Mouse (Mus musculus) stomach, embryonic 15.5 days (tissue): ENCODE data around the gene Bnc1. TPM values are rescaled to one million over a fixed set of nuclear protein-coding genes. Genes with fewer than 3 reads are reported as not detected.

Source experiments
- ATAC-seq: fragments of 200-750 bp; cut with Nextera tagmentation; 2 replicates; pipeline ENCODE4 v1.8.0; 2017; ENCODE audit warnings: low read depth, moderate number of reproducible peaks, moderate TSS enrichment; ENCODE audit not compliant: insufficient read depth, low FRiP score
- H3K27ac ChIP-seq: fragments of 300-500 bp; sonication (generic); 2 replicates; pipeline ENCODE4 v1.5.1; 2015; ENCODE audit warnings: mild to moderate bottlenecking, inconsistent platforms
- H3K27me3 ChIP-seq: fragments of 300-500 bp; sonication (generic); replicated peaks from 2 replicates; pipeline ENCODE4 v1.6.1; 2015; ENCODE audit warnings: inconsistent platforms
- H3K36me3 ChIP-seq: fragments of 300-500 bp; sonication (generic); 2 replicates; pipeline ENCODE4 v1.6.1; 2015; ENCODE audit warnings: inconsistent platforms
- H3K4me1 ChIP-seq: fragments of 300-500 bp; sonication (generic); 2 replicates; pipeline ENCODE4 v1.6.1; 2015; ENCODE audit warnings: inconsistent platforms
- H3K4me2 ChIP-seq: fragments of 300-500 bp; sonication (generic); 2 replicates; pipeline ENCODE4 v1.6.1; 2015; ENCODE audit warnings: mild to moderate bottlenecking, inconsistent platforms
- H3K4me3 ChIP-seq: fragments of 300-500 bp; sonication (generic); replicated peaks from 2 replicates; pipeline ENCODE4 v1.5.1; 2015; ENCODE audit warnings: inconsistent platforms
- H3K9ac ChIP-seq: fragments of 300-500 bp; sonication (generic); 2 replicates; pipeline ENCODE4 v1.6.1; 2015; ENCODE audit warnings: inconsistent platforms
- H3K9me3 ChIP-seq: fragments of 300-500 bp; sonication (generic); 2 replicates; pipeline ENCODE4 v1.6.1; 2016; ENCODE audit warnings: inconsistent platforms
- WGBS: fragments of 180-500 bp; shearing (Covaris S2); methylation state at CpG from one replicate; pipeline ENCODE4 v1.1.7; 2015; 5-methylcytosine and 5-hydroxymethylcytosine counted together
- polyA plus RNA-seq: library from polyadenylated mRNA; unstranded; fragments of >200 nt; fragmentation: Nextera tagmentation; extraction: Ambion mirVana; gene quantifications from 2 replicates; pipeline ENCODE4 v1.2.1, GENCODE M21; 2015

Gene Bnc1
- polyA plus RNA-seq, 1 experiment from 2014 or later = 4.0 TPM

DNA sequence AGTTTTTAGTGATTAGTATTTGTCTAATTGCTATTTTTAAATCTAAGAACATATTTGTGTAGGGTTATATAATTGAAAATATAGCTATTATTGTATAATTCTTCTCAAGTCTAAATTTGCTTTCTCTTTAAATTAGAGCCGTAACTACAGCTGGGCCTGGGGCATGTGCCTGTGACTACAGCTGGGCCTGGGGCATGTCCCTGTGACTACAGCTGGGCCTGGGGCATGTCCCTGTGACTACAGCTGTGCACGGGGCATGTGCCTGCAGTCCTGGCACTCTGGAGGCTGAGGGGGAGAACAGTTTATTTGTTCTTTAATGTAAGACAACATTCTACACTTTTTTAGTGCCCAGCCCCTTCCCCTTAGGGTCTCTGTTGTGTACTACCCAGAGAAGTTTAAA is 12.1 kb upstream of the Bnc1 start:
- no peak for ATAC-seq
- Histone ChIP-seq H3K4me2 (no peak overlapping the region), H3K9ac (no peak overlapping the region), H3K9me3 (no peaks in the 10 kb centered on the region), H3K36me3 (no peaks in the 10 kb centered on the region), H3K27ac (no peak overlapping the region), H3K4me1 (no peaks in the 10 kb centered on the region), H3K27me3 (no peaks in the 10 kb centered on the region), H3K4me3 (no peak overlapping the region)
- WGBS = 57% methylated on average over 2 of the region's 2 CpGs

GRCm38 (mm10) chr7:81999816-82000215 is 7.7 kb upstream of the Bnc1 start:
- ATAC-seq = no peak
- H3K9ac ChIP-seq = no peak overlapping the region
- no peak overlapping the region for H3K4me2 ChIP-seq
- no peaks in the 10 kb centered on the region for H3K36me3 ChIP-seq
- no peaks in the 10 kb centered on the region for H3K4me1 ChIP-seq
- H3K27me3 ChIP-seq = no peaks in the 10 kb centered on the region; the same call in 1 of the 2 replicates
- H3K27ac ChIP-seq = no peak overlapping the region
- no peaks in the 10 kb centered on the region for H3K9me3 ChIP-seq
- WGBS = 51% methylated on average over 2 of the region's 2 CpGs
- no peak overlapping the region for H3K4me3 ChIP-seq

DNA sequence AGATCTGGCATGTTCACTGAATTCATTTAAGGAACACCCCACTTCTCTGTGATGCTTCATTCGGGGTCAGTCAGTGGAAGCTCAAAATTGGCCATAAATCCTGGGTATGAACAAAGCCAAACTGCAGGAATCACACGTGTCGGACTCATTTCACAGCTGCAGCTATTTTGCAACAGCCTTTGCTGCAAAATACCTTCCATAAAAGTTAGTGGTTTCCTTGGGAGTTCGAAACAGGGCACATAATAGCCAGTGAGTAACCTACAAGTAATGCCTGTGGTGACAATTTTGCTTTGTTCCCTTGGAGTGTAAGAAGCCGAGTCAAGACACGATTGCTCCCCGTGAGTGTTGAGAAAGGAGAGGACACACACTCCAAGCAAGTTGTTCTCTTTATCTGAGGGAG is 7.3 kb upstream of the Bnc1 start:
- ATAC-seq = no peak
- H3K9ac ChIP-seq = no peak overlapping the region
- H3K9me3 ChIP-seq = no peaks in the 10 kb centered on the region
- WGBS = 59% methylated on average over 7 of the region's 7 CpGs
- H3K36me3 ChIP-seq = no peaks in the 10 kb centered on the region
- no peaks in the 10 kb centered on the region for H3K4me1 ChIP-seq
- H3K4me3 ChIP-seq = no peak overlapping the region
- no peak overlapping the region for H3K4me2 ChIP-seq
- no peak overlapping the region for H3K27ac ChIP-seq
- no peaks in the 10 kb centered on the region; the same call in 1 of the 2 replicates for H3K27me3 ChIP-seq

DNA sequence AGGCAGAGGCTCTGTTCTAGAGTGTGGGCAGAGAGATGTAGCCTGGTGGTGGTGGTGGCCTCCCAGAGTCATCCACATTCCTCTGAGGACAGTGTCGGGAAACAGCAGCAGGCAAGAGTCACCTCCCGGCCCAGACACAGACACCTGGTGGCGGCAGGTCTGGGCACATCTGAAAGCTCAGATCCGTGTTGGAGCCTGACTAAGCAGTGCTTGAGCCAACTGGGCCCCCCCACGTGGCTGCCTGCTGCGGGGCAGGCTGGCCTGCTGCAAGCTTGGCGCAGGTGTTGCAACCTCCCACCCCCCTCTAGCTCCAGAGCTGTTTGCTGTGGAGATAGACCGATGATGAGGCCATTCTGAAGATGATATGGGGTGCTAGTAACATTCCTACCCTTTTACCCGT is 3.9 kb upstream of the Bnc1 start:
- Histone ChIP-seq H3K4me2 (no peak overlapping the region), H3K27ac (no peak overlapping the region), H3K36me3 (no peaks in the 10 kb centered on the region), H3K27me3 (peaks cover 28% of the 10 kb centered on the region), H3K4me1 (peaks cover 16% of the 10 kb centered on the region), H3K4me3 (no peak overlapping the region), H3K9me3 (no peaks in the 10 kb centered on the region), H3K9ac (no peak overlapping the region)
- 0 out of 2 replicates have a peak, but pooled peaks have one; percentile 14 for ATAC-seq
- WGBS = 26% methylated on average over 9 of the region's 9 CpGs

DNA sequence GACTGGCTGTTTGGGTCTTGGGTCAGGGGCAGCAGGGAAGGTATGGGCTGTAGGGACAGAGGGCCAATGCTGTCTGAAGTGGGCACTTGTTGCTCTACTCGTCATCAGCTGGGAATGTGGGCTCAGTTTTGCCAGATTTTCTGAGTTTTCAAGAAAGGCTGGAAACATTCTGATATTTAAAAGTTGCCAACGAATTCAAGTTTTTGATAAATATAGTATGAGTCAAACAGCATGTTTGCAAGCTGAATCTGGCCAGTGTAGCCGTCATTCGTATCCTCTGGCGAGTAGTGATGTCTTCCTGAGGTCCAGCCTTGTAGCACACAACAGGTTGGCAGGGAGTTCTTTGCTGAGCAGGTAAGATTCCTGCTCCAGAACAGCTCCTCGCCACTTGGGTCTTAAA is 3.0 kb upstream of the Bnc1 start:
- WGBS = 79% methylated on average over 6 of the region's 6 CpGs
- H3K9ac ChIP-seq = no peak overlapping the region
- H3K4me2 ChIP-seq = no peak overlapping the region
- no peak overlapping the region for H3K4me3 ChIP-seq
- H3K9me3 ChIP-seq = no peaks in the 10 kb centered on the region
- H3K4me1 ChIP-seq = peaks cover 16% of the 10 kb centered on the region
- H3K27me3 ChIP-seq = peaks cover 29% of the 10 kb centered on the region
- no peak overlapping the region for H3K27ac ChIP-seq
- no peak for ATAC-seq
- no peaks in the 10 kb centered on the region for H3K36me3 ChIP-seq

- no peak overlapping the region for H3K9ac ChIP-seq
- no peaks in the 10 kb centered on the region for H3K9me3 ChIP-seq
- peaks cover 16% of the 10 kb centered on the region for H3K4me1 ChIP-seq
- ATAC-seq = no peak
- peaks cover 35% of the 10 kb centered on the region for H3K27me3 ChIP-seq
- H3K27ac ChIP-seq = 0 out of 2 replicates have a peak overlapping the region, but pooled peaks have one; percentile 57
- no peaks in the 10 kb centered on the region for H3K36me3 ChIP-seq
- H3K4me2 ChIP-seq = peak overlapping the region; percentile 96; the same call in 1 of the 2 replicates
- H3K4me3 ChIP-seq = peak overlapping the region; percentile 54; the same call in 1 of the 2 replicates
- 52% methylated on average over 7 of the region's 7 CpGs for WGBS
Observed at GRCm38 (mm10) chr7:81993140-81993539, 1.0 kb upstream of the Bnc1 start.

DNA sequence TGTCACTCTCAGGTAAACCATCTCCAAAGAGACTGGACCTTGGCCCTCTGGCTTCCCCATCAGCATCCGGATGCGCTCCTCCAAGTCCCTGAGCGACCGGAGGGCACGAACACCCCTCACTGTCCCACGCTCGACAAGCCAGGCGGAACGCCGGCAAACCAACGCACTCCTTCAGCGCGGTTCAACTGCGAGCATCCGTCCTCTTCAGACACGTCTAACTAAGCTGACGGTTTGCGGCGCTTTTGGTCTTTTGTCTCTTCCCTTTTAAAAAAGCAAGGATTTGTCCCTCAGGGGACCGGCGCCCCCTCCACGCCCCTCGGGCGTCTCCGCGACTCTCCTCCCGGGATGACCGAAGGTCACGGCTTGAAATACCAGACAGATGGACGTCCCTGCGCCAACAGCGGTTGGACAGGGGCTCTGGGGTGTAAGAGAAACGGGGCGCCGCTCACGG is 456 bp downstream of the Bnc1 start:
- peak overlapping the region; percentile 54 for H3K4me3 ChIP-seq
- H3K4me1 ChIP-seq = peaks cover 16% of the 10 kb centered on the region
- H3K27ac ChIP-seq = no peak overlapping the region
- no peak overlapping the region for H3K9ac ChIP-seq
- H3K9me3 ChIP-seq = no peaks in the 10 kb centered on the region
- no peak for ATAC-seq
- H3K27me3 ChIP-seq = peaks cover 35% of the 10 kb centered on the region
- no peaks in the 10 kb centered on the region for H3K36me3 ChIP-seq
- WGBS = under 1% methylated on average over 35 of the region's 36 CpGs
- H3K4me2 ChIP-seq = peak overlapping the region; percentile 96

DNA sequence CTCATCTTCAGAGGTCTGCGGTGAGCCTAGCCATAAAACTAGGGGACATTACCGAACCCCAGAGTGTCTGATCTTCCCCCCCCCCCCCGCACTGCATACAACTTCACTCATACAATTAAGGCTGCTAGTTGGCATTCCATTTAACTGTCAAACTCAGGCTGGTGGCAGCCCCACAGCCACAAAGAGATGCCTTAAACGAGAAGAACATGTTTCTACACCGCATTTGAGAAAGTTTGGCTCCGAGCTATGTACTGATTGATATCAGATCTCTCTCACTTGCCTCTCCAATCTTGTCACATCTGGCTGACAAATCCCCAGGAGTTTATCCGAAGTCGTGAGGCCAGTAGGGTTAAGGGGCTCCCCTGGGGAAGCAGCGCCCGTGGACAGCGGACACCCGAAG is 976 bp downstream of the Bnc1 start:
- Histone ChIP-seq H3K4me2 (peak overlapping the region; percentile 96), H3K4me1 (peaks cover 16% of the 10 kb centered on the region), H3K27ac (no peak overlapping the region), H3K27me3 (peaks cover 35% of the 10 kb centered on the region), H3K9ac (no peak overlapping the region), H3K4me3 (peak overlapping the region; percentile 54), H3K9me3 (no peaks in the 10 kb centered on the region), H3K36me3 (no peaks in the 10 kb centered on the region)
- WGBS = 11% methylated on average over 12 of the region's 12 CpGs
- no peak for ATAC-seq

DNA sequence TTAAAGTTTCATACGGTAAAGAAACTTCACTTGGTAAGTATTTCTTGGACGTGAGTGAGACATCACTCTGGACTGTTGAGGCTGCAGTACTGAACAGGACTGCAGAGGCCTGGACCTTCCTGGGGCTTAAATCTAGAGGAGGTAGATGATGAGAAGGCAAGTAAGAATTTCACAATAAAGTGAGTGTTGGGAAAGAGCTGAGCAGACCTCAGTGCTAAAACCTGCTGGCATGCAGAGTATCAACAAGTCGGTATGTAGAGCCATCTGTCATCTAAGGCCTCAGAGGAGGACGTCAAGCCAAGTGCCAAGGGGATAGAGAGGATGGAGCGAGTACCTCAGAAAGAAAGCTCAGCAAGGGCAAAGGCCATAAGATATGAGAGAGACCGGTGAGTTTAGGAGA is 8.4 kb downstream of the Bnc1 start:
- 58% methylated on average over 6 of the region's 6 CpGs for WGBS
- Histone ChIP-seq H3K4me1 (no peaks in the 10 kb centered on the region), H3K9ac (no peak overlapping the region), H3K27me3 (peaks cover under 1% of the 10 kb centered on the region; the same call in 1 of the 2 replicates), H3K36me3 (no peaks in the 10 kb centered on the region), H3K27ac (no peak overlapping the region), H3K4me2 (no peak overlapping the region), H3K4me3 (no peak overlapping the region), H3K9me3 (no peaks in the 10 kb centered on the region)
- ATAC-seq = no peak

- Histone ChIP-seq H3K9me3 (no peaks in the 10 kb centered on the region), H3K36me3 (no peaks in the 10 kb centered on the region), H3K27ac (no peak overlapping the region), H3K4me1 (no peaks in the 10 kb centered on the region), H3K27me3 (no peaks in the 10 kb centered on the region), H3K9ac (no peak overlapping the region), H3K4me3 (no peak overlapping the region), H3K4me2 (no peak overlapping the region)
- ATAC-seq = no peak
- WGBS = 59% methylated on average over 8 of the region's 8 CpGs
Observed at GRCm38 (mm10) chr7:81978304-81978703, 13.8 kb downstream of the Bnc1 start.

- no peak overlapping the region for H3K27ac ChIP-seq
- no peak overlapping the region for H3K9ac ChIP-seq
- H3K27me3 ChIP-seq = no peaks in the 10 kb centered on the region
- H3K9me3 ChIP-seq = no peaks in the 10 kb centered on the region
- ATAC-seq = no peak
- no peaks in the 10 kb centered on the region for H3K4me1 ChIP-seq
- H3K36me3 ChIP-seq = no peaks in the 10 kb centered on the region
- WGBS = 87% methylated on average over 10 of the region's 10 CpGs
- H3K4me2 ChIP-seq = no peak overlapping the region
- no peak overlapping the region for H3K4me3 ChIP-seq
Observed at GRCm38 (mm10) chr7:81974616-81975015, 17.5 kb downstream of the Bnc1 start.

DNA sequence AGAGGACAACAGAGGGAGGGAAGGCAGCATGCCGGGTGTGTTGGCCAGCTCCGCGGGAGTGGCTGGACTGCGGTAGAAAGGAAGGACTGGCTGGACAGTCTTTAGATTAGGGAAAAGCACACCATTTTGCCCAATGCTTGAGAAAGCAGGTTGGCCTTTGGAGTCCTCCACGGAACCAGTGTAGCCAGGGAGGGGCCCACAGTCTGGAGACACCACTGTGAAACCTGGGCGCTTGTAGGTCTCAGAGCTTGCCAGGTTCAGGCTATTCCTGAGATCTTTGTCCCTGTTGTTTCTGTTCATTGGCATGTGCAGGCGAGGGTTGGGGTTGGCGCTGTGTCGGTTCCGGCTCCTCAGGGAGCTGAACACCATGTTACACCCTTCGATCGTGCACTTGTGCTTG is 18.2 kb downstream of the Bnc1 start:
- ATAC-seq = no peak
- WGBS = 93% methylated on average over 12 of the region's 12 CpGs
- H3K9ac ChIP-seq = no peak overlapping the region

GRCm38 (mm10) chr7:81973339-81973738 is 18.8 kb downstream of the Bnc1 start:
- no peak overlapping the region for H3K9ac ChIP-seq
- H3K36me3 ChIP-seq = no peaks in the 10 kb centered on the region
- H3K27ac ChIP-seq = no peak overlapping the region
- no peaks in the 10 kb centered on the region for H3K4me1 ChIP-seq
- no peaks in the 10 kb centered on the region for H3K27me3 ChIP-seq
- no peak overlapping the region for H3K4me3 ChIP-seq
- 95% methylated on average over 5 of the region's 5 CpGs for WGBS
- ATAC-seq = no peak
- no peaks in the 10 kb centered on the region for H3K9me3 ChIP-seq
- H3K4me2 ChIP-seq = no peak overlapping the region

More for the DNA sequence above, 18.2 kb downstream of the Bnc1 start:
- no peak overlapping the region for H3K27ac ChIP-seq
- no peaks in the 10 kb centered on the region for H3K4me1 ChIP-seq
- H3K36me3 ChIP-seq = no peaks in the 10 kb centered on the region
- H3K27me3 ChIP-seq = no peaks in the 10 kb centered on the region
- no peak overlapping the region for H3K4me3 ChIP-seq
- no peak overlapping the region for H3K4me2 ChIP-seq
- H3K9me3 ChIP-seq = no peaks in the 10 kb centered on the region
